Mouse (Mus musculus) T-cell, adult 66 days (primary cell): ENCODE measurements around the gene Olfr832. TPM values are rescaled to one million over a fixed set of nuclear protein-coding genes. Genes with fewer than 3 reads are reported as not detected.

Source experiments
- total RNA-seq, 2 experiments: library from RNA; stranded (reverse); gene quantifications; 3 replicates in 1 of 2; 4 replicates in 1 of 2; pipeline ENCODE4 v1.2.4; 2023

Gene Olfr832
- not detected for total RNA-seq

GRCm38 (mm10) chr9:18936822-18937221, at the start of gene Olfr832:
Olfr832 (plus strand) TSS chr9:18937122.

GRCm38 (mm10) chr9:18987690-18988089, 50.8 kb downstream of the Olfr832 start, which contains the start of gene Olfr834:
Olfr834 (plus strand) TSS chr9:18987990.

Other genes with a start within 250 kb of the Olfr832 start
- not detected for gene Olfr24, start 173.1 kb upstream of the Olfr832 start, total RNA-seq
- not detected for gene Olfr828, start 117.6 kb upstream of the Olfr832 start, total RNA-seq
- not detected for gene Olfr829, start 82.2 kb upstream of the Olfr832 start, total RNA-seq
- gene Olfr830, start 62.4 kb upstream of the Olfr832 start, total RNA-seq: not detected
- not detected for gene Olfr834, start 50.9 kb downstream of the Olfr832 start, total RNA-seq
- not detected for gene Olfr835, start 95.6 kb downstream of the Olfr832 start, total RNA-seq
- gene Olfr836, start 183.3 kb downstream of the Olfr832 start, total RNA-seq: not detected
- gene Olfr837, start 199.2 kb downstream of the Olfr832 start, total RNA-seq: not detected
- gene Olfr839-ps1, start 240.2 kb downstream of the Olfr832 start, total RNA-seq: not detected